Mouse (Mus musculus): Measurements from ENCODE around the gene Celf3.

Gene Celf3

GRCm38 (mm10) chr3:94480291-94480884 lies 2.3 kb downstream of the Celf3 start, which contains the start of gene Riiad1:
Gene Riiad1, minus strand, starts transcription at chr3:94480341.
- no peak for DNase-seq

GRCm38 (mm10) chr3:94481429-94481828 lies 3.3 kb downstream of the Celf3 start:
- DNase-seq, result no peak

- peak; percentile 41 to 61 for DNase-seq
Measured at GRCm38 (mm10) chr3:94482764-94483385, 4.8 kb downstream of the Celf3 start.

GRCm38 (mm10) chr3:94483790-94484439 lies 5.8 kb downstream of the Celf3 start:
- DNase-seq, result peak; percentile 22 to 41

GRCm38 (mm10) chr3:94485922-94486321 lies 7.8 kb downstream of the Celf3 start:
- no peak for DNase-seq

- DNase-seq, result no peak
Measured at GRCm38 (mm10) chr3:94487581-94487980, 9.5 kb downstream of the Celf3 start.

GRCm38 (mm10) chr3:94497162-94497561 lies 19.1 kb downstream of the Celf3 start:
- no peak for DNase-seq

GRCm38 (mm10) chr3:94502243-94502642 lies 24.1 kb downstream of the Celf3 start:
- peak in 1 of 2 experiments; percentile 42 for DNase-seq

GRCm38 (mm10) chr3:94506664-94507063 lies 28.6 kb downstream of the Celf3 start:
- no peak for DNase-seq

- no peak for DNase-seq
Measured at GRCm38 (mm10) chr3:94526731-94527130, 48.6 kb downstream of the Celf3 start.

GRCm38 (mm10) chr3:94533968-94534367 lies 55.9 kb downstream of the Celf3 start:
- peak in 1 of 2 experiments; percentile 54 for DNase-seq

GRCm38 (mm10) chr3:94537187-94537586 lies 59.1 kb downstream of the Celf3 start:
- DNase-seq, result no peak
